Mouse (Mus musculus) kidney, embryonic 14.5 days (tissue): Measurements from ENCODE around the gene Prmt3. TPM values are rescaled to one million over a fixed set of nuclear protein-coding genes. Genes with fewer than 3 reads are reported as not detected.
A peak's percentile ranks its signal among the peaks of the same experiment; 100 is the strongest.

ENCODE experiments used
- ATAC-seq: fragments of 200-750 bp; cut with Nextera tagmentation; 2 replicates; pipeline ENCODE4 v1.8.0; 2017; ENCODE audit warnings: moderate number of reproducible peaks, mild to moderate bottlenecking, moderate TSS enrichment, moderate library complexity; ENCODE audit not compliant: low FRiP score, low TSS enrichment
- H3K27ac ChIP-seq: fragments of 300-500 bp; sonication (generic); 2 replicates; pipeline ENCODE4 v1.5.1; 2014; ENCODE audit warnings: low read depth, mild to moderate bottlenecking, low read length, moderate library complexity, mixed read lengths
- H3K27me3 ChIP-seq: fragments of 300-500 bp; sonication (generic); 2 replicates; pipeline ENCODE4 v1.6.1; 2014; ENCODE audit warnings: mild to moderate bottlenecking, low read length; ENCODE audit not compliant: control insufficient read depth, insufficient read depth
- H3K36me3 ChIP-seq: fragments of 300-500 bp; sonication (generic); 2 replicates; pipeline ENCODE4 v1.6.1; 2014; ENCODE audit warnings: low read length, mixed read lengths; ENCODE audit not compliant: control insufficient read depth, insufficient read depth
- H3K4me1 ChIP-seq: fragments of 300-500 bp; sonication (generic); 2 replicates; pipeline ENCODE4 v1.6.1; 2014; ENCODE audit warnings: low read length, mixed read lengths; ENCODE audit not compliant: control insufficient read depth, insufficient read depth
- H3K4me2 ChIP-seq: fragments of 300-500 bp; sonication (generic); replicated peaks from 2 replicates; pipeline ENCODE4 v1.6.1; 2014; ENCODE audit warnings: low read depth, mild to moderate bottlenecking, low read length
- H3K4me3 ChIP-seq: fragments of 300-500 bp; sonication (generic); 2 replicates; pipeline ENCODE4 v1.5.1; 2014; ENCODE audit warnings: mild to moderate bottlenecking, low read length
- H3K9ac ChIP-seq: fragments of 300-500 bp; sonication (generic); 2 replicates; pipeline ENCODE4 v1.6.1; 2014; ENCODE audit warnings: low read depth, mild to moderate bottlenecking, low read length, moderate library complexity
- H3K9me3 ChIP-seq: fragments of 300-500 bp; sonication (generic); 2 replicates; pipeline ENCODE4 v1.6.1; 2016; ENCODE audit warnings: low read length; ENCODE audit not compliant: control insufficient read depth
- WGBS: fragments of 180-500 bp; shearing (Covaris S2); extraction: QIAGEN DNeasy Blood & Tissue Kit; methylation state at CpG from one replicate; pipeline ENCODE4 v1.1.7; 2014; 5-methylcytosine and 5-hydroxymethylcytosine counted together
- polyA plus RNA-seq: library from polyadenylated mRNA; unstranded; fragments of >200 nt; fragmentation: Nextera tagmentation; extraction: Ambion mirVana; gene quantifications from 2 replicates; pipeline ENCODE4 v1.2.1, GENCODE M21; 2014

The Prmt3 gene
- polyA plus RNA-seq, 1 experiment from 2014 or later, result 82.8 TPM

GRCm38 (mm10) chr7:49758934-49759571 lies 19.1 kb upstream of the Prmt3 start, which contains the start of gene Htatip2:
Htatip2 (plus strand) TSS chr7:49759115.
- peak; percentile 70 for ATAC-seq
- Histone ChIP-seq H3K9me3 (peaks cover 5% of the 10 kb centered on the region; the same call in 1 of the 2 replicates), H3K27me3 (no peaks in the 10 kb centered on the region; the same call in 1 of the 2 replicates), H3K9ac (peak within 1 kb of the TSS; percentile 54), H3K4me1 (0 out of 2 replicates have a peak, but pooled peaks cover 2% of the 10 kb centered on the region), H3K4me3 (peak within 1 kb of the TSS; percentile 48), H3K4me2 (peak within 1 kb of the TSS; percentile 70), H3K36me3 (no peaks in the 10 kb centered on the region), H3K27ac (no peak within 1 kb of the TSS)
- 5% methylated on average over 25 of the region's 42 CpGs for WGBS

GRCm38 (mm10) chr7:49762605-49763004 lies 15.5 kb upstream of the Prmt3 start:
- no peak overlapping the region for H3K4me2 ChIP-seq
- H3K36me3 ChIP-seq, result no peaks in the 10 kb centered on the region
- H3K27ac ChIP-seq, result no peak overlapping the region
- H3K27me3 ChIP-seq, result no peaks in the 10 kb centered on the region; the same call in 1 of the 2 replicates
- H3K9ac ChIP-seq, result no peak overlapping the region
- H3K9me3 ChIP-seq, result peaks cover 5% of the 10 kb centered on the region; the same call in 1 of the 2 replicates
- 82% methylated on average over 13 of the region's 13 CpGs for WGBS
- H3K4me1 ChIP-seq, result 0 out of 2 replicates have a peak, but pooled peaks cover 2% of the 10 kb centered on the region
- no peak overlapping the region for H3K4me3 ChIP-seq
- ATAC-seq, result no peak

DNA sequence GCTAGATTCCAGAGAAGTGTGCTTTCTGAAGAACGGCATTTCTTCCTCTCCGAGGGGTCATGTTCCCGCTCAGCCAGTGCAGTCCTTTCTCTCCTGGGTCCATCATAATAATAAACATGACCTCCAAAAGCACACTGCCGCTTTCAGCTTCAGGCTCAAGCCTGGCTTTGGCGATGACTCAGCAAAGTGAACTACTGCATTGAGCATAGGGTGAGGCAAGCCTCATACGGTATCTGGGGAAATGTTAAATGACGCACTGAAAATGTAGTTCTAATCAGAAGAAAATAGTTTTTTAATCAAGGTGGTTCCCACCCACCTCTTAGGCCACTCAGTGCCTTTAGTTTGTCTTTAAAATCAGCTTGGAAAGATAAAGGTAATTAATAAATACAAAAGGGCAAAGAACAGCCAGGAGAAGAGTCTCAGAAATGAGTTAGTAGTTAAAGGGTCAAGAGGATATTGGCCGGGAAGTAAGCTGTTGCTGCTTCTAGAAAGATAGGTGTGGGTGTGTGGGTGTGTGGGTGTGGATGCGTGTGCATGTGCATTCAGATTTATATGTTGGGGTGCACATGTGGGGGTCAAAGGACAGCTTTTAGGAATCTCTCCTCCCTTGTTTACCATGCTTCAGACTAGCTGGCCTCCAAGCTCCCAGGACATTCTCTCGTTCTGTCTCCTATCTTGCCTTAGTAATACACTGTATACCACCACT lies 14.0 kb upstream of the Prmt3 start:
- Histone ChIP-seq H3K9me3 (peaks cover 5% of the 10 kb centered on the region; the same call in 1 of the 2 replicates), H3K27me3 (no peaks in the 10 kb centered on the region), H3K4me2 (no peak overlapping the region), H3K36me3 (no peaks in the 10 kb centered on the region), H3K4me3 (no peak overlapping the region), H3K9ac (no peak overlapping the region), H3K4me1 (0 out of 2 replicates have a peak, but pooled peaks cover 2% of the 10 kb centered on the region), H3K27ac (no peak overlapping the region)
- WGBS, result 63% methylated on average over 10 of the region's 10 CpGs
- no peak for ATAC-seq

DNA sequence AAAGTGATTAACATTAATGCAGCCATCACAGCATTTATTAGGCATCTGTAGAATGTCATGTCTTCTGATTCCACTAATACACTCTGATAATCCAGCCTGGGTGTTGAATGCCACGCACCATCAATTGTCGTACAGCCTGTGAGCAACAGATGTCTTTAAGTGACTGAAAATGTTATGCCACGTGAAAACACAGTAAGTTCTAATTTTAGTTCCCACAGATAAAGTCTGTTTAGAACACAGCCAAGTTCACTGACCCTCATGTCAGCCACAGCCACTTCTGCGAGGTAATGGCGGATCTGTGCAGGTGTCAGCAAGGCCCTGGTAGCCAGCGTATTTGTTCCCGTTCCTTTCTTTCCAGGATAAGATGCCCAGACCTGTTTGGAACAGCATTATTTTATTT lies 12.0 kb upstream of the Prmt3 start:
- H3K27me3 ChIP-seq, result no peaks in the 10 kb centered on the region

DNA sequence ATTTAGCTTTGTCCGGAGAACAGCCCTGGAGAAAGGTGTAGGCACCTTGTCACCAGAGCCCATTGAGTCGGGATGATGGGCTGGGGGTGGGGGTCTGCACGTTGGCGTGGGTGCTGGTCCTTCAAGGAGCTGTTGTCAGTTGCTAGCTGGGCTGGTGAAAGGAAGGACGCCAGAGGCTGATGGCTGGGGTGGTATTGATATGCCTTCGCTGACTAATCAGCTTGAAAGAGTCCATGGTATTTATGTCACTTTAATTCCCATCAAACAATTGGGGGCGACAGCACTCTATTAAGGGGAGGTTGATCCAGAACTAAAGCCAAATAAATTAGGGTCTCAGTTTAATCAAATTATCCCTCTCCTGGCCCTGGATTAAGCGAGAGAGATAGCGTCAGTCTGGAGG lies 9.6 kb upstream of the Prmt3 start:
- WGBS, result 66% methylated on average over 9 of the region's 9 CpGs
- Histone ChIP-seq H3K9me3 (no peaks in the 10 kb centered on the region), H3K36me3 (no peaks in the 10 kb centered on the region), H3K4me3 (no peak overlapping the region), H3K27ac (no peak overlapping the region), H3K4me2 (no peak overlapping the region), H3K27me3 (no peaks in the 10 kb centered on the region), H3K4me1 (no peaks in the 10 kb centered on the region), H3K9ac (no peak overlapping the region)
- no peak for ATAC-seq

More for the DNA sequence above, 12.0 kb upstream of the Prmt3 start:
- Histone ChIP-seq H3K4me2 (no peak overlapping the region), H3K27ac (no peak overlapping the region), H3K9ac (no peak overlapping the region), H3K4me1 (no peaks in the 10 kb centered on the region), H3K36me3 (no peaks in the 10 kb centered on the region), H3K4me3 (no peak overlapping the region), H3K9me3 (no peaks in the 10 kb centered on the region)
- ATAC-seq, result no peak
- 87% methylated on average over 7 of the region's 7 CpGs for WGBS

DNA sequence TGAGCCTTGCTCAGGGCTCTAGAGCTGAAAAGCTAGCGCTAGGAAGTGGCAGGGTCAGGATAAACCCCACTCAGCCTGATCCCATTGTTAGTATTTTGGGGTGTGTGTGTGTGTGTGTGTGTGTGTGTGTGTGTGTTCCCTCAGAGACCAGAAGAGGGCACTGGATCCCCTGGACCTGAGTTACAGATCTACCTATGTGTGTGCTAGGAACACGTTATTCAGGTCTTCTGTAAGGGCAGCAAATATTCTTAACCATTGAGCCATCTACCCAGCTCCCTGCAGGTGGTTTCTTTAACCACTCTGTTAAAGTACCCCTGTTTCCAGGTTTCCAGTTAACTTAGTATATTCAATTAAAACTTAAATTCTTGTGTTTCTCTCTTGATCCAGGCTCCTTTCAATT lies 3.8 kb upstream of the Prmt3 start:
- H3K9me3 ChIP-seq, result no peaks in the 10 kb centered on the region
- no peak overlapping the region for H3K4me2 ChIP-seq
- H3K9ac ChIP-seq, result no peak overlapping the region
- no peak overlapping the region for H3K27ac ChIP-seq
- H3K27me3 ChIP-seq, result no peaks in the 10 kb centered on the region
- 96% methylated on average over 2 of the region's 2 CpGs for WGBS
- H3K36me3 ChIP-seq, result no peaks in the 10 kb centered on the region
- H3K4me1 ChIP-seq, result peaks cover 8% of the 10 kb centered on the region; the same call in 1 of the 2 replicates
- ATAC-seq, result no peak
- no peak overlapping the region for H3K4me3 ChIP-seq

DNA sequence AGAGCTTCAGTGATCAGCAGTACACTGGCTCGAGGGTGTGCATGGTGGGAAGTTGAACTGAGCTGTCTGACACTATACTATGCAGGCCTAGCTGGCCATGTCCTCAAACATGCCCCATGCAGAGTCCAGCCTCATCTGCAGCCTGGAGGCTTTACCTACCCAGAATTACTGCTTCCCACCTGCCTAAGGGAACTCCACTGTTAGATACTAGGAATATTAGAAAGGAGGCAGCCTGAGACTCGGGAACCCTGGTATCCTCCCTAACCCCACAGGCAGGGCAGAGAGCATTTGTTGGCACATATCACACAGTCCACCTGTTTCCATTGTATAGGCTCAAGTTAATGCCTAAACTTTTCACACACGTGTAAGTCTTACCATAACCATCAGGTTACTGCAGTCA lies 561 bp upstream of the Prmt3 start:
- H3K36me3 ChIP-seq, result peaks cover 11% of the 10 kb centered on the region; the same call in 1 of the 2 replicates
- no peak overlapping the region for H3K4me3 ChIP-seq
- H3K27ac ChIP-seq, result no peak overlapping the region
- H3K4me1 ChIP-seq, result peaks cover 12% of the 10 kb centered on the region; the same call in 1 of the 2 replicates
- 49% methylated on average over 3 of the region's 3 CpGs for WGBS
- H3K9ac ChIP-seq, result no peak overlapping the region
- H3K9me3 ChIP-seq, result no peaks in the 10 kb centered on the region
- peak; percentile 17 for ATAC-seq
- no peaks in the 10 kb centered on the region for H3K27me3 ChIP-seq
- no peak overlapping the region for H3K4me2 ChIP-seq

GRCm38 (mm10) chr7:49778904-49779615 lies 914 bp downstream of the Prmt3 start:
- Histone ChIP-seq H3K9ac (peak overlapping the region; percentile 89), H3K4me1 (peaks cover 12% of the 10 kb centered on the region; the same call in 1 of the 2 replicates), H3K9me3 (no peaks in the 10 kb centered on the region), H3K27ac (no peak overlapping the region; the same call in 1 of the 2 replicates), H3K4me2 (peak overlapping the region; percentile 89), H3K36me3 (peaks cover 23% of the 10 kb centered on the region), H3K4me3 (peak overlapping the region; percentile 76), H3K27me3 (no peaks in the 10 kb centered on the region)
- WGBS, result 71% methylated on average over 12 of the region's 12 CpGs
- no peak for ATAC-seq
